Mouse (Mus musculus): ENCODE measurements around the gene Clstn2. TPM values are rescaled to one million over a fixed set of nuclear protein-coding genes. Genes with fewer than 3 reads are reported as not detected.

Clstn2 gene
- total RNA-seq, 2 experiments from 2014 or later: 4.8 to 7.3 TPM

GRCm38 (mm10) chr9:97677075-97677474 is 355.9 kb downstream of the Clstn2 start:
- DNase-seq: no peak

GRCm38 (mm10) chr9:97672681-97673080 is 360.3 kb downstream of the Clstn2 start:
- DNase-seq: no peak

GRCm38 (mm10) chr9:97672224-97672623 is 360.8 kb downstream of the Clstn2 start:
- no peak for DNase-seq

GRCm38 (mm10) chr9:97670666-97671065 is 362.3 kb downstream of the Clstn2 start:
- DNase-seq: no peak

- no peak for DNase-seq
Measured at GRCm38 (mm10) chr9:97660989-97661388, 372.0 kb downstream of the Clstn2 start.

GRCm38 (mm10) chr9:97658736-97659135 is 374.2 kb downstream of the Clstn2 start:
- DNase-seq: peak; percentile 45 to 55

- no peak for DNase-seq
Measured at GRCm38 (mm10) chr9:97648409-97648808, 384.6 kb downstream of the Clstn2 start.

- DNase-seq: no peak
Measured at GRCm38 (mm10) chr9:97645746-97646145, 387.2 kb downstream of the Clstn2 start.

- no peak for DNase-seq
Measured at GRCm38 (mm10) chr9:97642396-97642795, 390.6 kb downstream of the Clstn2 start.

- DNase-seq: no peak
Measured at GRCm38 (mm10) chr9:97639967-97640549, 392.9 kb downstream of the Clstn2 start.

- DNase-seq: no peak
Measured at GRCm38 (mm10) chr9:97638683-97639354, 394.2 kb downstream of the Clstn2 start.

GRCm38 (mm10) chr9:97635351-97635750 is 397.6 kb downstream of the Clstn2 start:
- no peak for DNase-seq

- DNase-seq: no peak
Measured at GRCm38 (mm10) chr9:97634831-97635230, 398.1 kb downstream of the Clstn2 start.

GRCm38 (mm10) chr9:97629180-97629579 is 403.8 kb downstream of the Clstn2 start:
- no peak for DNase-seq

GRCm38 (mm10) chr9:97628361-97628908 is 404.5 kb downstream of the Clstn2 start:
- DNase-seq: no peak

GRCm38 (mm10) chr9:97627916-97628315 is 405.1 kb downstream of the Clstn2 start:
- DNase-seq: no peak

GRCm38 (mm10) chr9:97610566-97610965 is 422.4 kb downstream of the Clstn2 start:
- DNase-seq: no peak

GRCm38 (mm10) chr9:97603729-97604128 is 429.3 kb downstream of the Clstn2 start:
- peak; percentile 57 to 65 for DNase-seq

GRCm38 (mm10) chr9:97602476-97602875 is 430.5 kb downstream of the Clstn2 start:
- DNase-seq: peak; percentile 26 to 53

- DNase-seq: no peak
Measured at GRCm38 (mm10) chr9:97599006-97599405, 434.0 kb downstream of the Clstn2 start.

GRCm38 (mm10) chr9:97590712-97591111 is 442.3 kb downstream of the Clstn2 start:
- DNase-seq: no peak

GRCm38 (mm10) chr9:97570881-97571280 is 462.1 kb downstream of the Clstn2 start:
- no peak for DNase-seq

- DNase-seq: no peak
Measured at GRCm38 (mm10) chr9:97563121-97563520, 469.9 kb downstream of the Clstn2 start.

GRCm38 (mm10) chr9:97544359-97544758 is 488.6 kb downstream of the Clstn2 start:
- DNase-seq: no peak

All from adrenal gland, postnatal 36 days (tissue).